Mouse (Mus musculus): ENCODE measurements at regions not wholly inside any gene's neighbourhood (a gene's known extent, or its start where the extent isn't known, plus 50 kb on each side); places are given as distances from the start of the nearest gene placed in this dataset.

DNA sequence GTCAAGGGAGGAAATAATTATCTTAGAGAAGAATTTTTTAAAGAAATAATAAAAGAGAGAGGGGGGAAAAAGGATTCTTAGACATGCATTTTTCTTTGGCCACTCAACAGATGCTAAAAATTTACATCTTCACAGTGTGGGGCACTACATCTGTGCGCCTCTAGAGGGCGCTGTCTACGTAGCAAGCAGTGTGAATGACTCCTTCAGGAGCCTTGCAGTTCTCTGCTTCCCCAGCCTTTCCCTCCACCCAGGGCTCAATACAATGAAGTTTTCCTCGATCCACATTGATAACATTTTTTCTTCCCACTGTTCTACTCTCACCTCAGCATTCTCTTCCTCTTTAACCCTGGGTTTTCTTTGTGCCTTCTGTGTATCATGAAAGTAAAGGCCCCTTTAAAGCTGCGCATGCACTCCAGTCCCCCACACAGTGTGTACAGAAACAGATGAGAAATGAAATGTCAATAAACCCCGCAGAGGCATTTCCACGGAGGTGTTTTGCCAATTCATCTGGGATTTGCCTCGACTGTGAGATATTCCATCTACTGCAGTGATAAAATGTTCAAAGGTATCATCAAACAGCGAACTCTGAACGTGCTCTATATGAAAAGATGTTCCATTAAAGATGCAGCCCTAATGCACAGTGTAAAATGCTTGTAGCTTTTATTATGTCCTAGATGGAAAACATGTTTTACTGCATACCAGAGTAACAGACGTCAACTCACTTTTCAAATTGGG is 181.2 kb downstream of the Rdh14 start:
- DNase-seq (ENCODE audit: low read depth, low spot score): no peak

- DNase-seq (ENCODE audit: low read depth, low spot score): no peak
Measured at GRCm38 (mm10) chr12:10572378-10572650, 181.7 kb downstream of the Rdh14 start.

DNA sequence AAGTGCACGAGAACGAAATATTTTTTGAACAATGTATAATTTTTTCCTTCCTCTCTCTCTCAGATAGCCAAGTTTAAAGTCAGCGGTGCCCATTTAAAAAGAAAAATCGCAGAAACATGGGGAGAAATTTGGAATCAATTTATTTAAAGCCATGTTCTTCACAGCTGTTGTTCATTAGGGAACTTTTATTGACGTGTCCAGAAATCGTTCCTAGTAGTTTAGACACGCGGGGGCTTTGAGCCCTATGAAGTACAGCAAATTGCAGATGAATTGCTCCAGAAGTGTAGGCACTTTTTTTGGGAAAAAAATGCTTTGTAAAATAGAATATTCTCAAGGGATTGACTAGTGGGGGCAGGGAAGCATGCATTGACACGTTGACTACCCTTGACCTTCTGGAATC is 182.8 kb downstream of the Rdh14 start:
- DNase-seq (ENCODE audit: low read depth, low spot score): no peak

- no peak for DNase-seq (ENCODE audit: low read depth, low spot score)
Measured at GRCm38 (mm10) chr12:10582840-10583614, 192.5 kb downstream of the Rdh14 start.

GRCm38 (mm10) chr12:10584026-10584425 is 193.5 kb downstream of the Rdh14 start:
- DNase-seq (ENCODE audit: low read depth, low spot score): no peak

- peak; percentile 54 for DNase-seq (ENCODE audit: low read depth, low spot score)
Measured at GRCm38 (mm10) chr12:10589537-10589936, 199.0 kb downstream of the Rdh14 start.

GRCm38 (mm10) chr12:10597976-10598746 is 207.6 kb downstream of the Rdh14 start:
- DNase-seq (ENCODE audit: low read depth, low spot score): peak; percentile 9

- no peak for DNase-seq (ENCODE audit: low read depth, low spot score)
Measured at GRCm38 (mm10) chr12:10600111-10600510, 209.5 kb downstream of the Rdh14 start.

DNA sequence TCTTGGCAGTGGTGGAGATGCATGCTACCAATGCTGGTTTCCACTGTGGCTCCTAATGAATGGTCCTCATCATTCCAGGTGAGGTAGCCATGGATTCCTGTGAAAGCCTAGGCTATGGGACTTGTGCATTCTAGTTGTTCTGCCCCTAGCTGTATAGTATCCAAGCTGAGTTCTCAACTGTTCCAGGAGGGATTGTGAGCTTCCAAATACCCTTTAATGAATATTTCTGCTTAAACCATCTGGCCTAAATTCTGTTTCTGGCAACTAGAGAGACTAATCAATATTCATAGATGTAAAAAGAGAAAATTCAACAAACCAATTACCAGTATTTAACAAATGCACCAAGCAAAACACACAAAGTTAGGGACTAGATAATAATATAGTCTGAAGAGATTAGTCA is 227.7 kb downstream of the Rdh14 start:
- DNase-seq (ENCODE audit: low read depth, low spot score): no peak

- no peak for DNase-seq (ENCODE audit: low read depth, low spot score)
Measured at GRCm38 (mm10) chr12:10620541-10620940, 230.0 kb downstream of the Rdh14 start.

GRCm38 (mm10) chr12:10638591-10638990 is 248.0 kb downstream of the Rdh14 start:
- DNase-seq (ENCODE audit: low read depth, low spot score): no peak

- no peak for DNase-seq (ENCODE audit: low read depth, low spot score)
Measured at GRCm38 (mm10) chr12:10654466-10655184, 264.1 kb downstream of the Rdh14 start.

GRCm38 (mm10) chr12:10655185-10655544 is 264.6 kb downstream of the Rdh14 start:
- DNase-seq (ENCODE audit: low read depth, low spot score): no peak

DNA sequence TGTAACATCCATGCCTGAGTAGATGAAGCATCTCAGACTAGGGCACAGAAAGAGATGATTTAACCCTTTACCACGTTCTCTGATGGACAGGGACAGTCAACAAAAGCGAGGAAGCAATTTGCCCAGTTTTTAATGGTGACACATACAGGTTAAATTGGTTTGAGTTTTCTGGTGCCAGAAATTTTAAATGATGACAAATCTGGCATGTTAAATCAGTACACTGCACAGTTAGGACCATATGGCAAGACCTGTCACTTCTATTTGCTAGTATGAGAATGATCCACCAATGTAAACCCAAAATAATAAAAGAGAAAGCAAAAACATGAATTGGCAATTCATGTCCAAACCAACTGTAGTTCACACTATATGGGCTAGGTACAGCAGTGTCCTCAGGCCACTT is 268.3 kb downstream of the Rdh14 start:
- DNase-seq (ENCODE audit: low read depth, low spot score): no peak

GRCm38 (mm10) chr12:10686747-10687146 is 296.2 kb downstream of the Rdh14 start:
- no peak for DNase-seq (ENCODE audit: low read depth, low spot score)

Data from retina, postnatal 7 days (tissue).